Mouse (Mus musculus) liver, embryonic 14.5 days (tissue): ENCODE measurements around the gene Capza1. TPM values are rescaled to one million over a fixed set of nuclear protein-coding genes. Genes with fewer than 3 reads are reported as not detected.

Experiments used
- ATAC-seq: fragments of 200-750 bp; cut with Nextera tagmentation; 2 replicates; pipeline ENCODE4 v1.8.0; 2017; ENCODE audit warnings: moderate number of reproducible peaks, mild to moderate bottlenecking, moderate library complexity; ENCODE audit not compliant: insufficient read depth
- DNase-seq, 3 experiments: peaks; one replicate each; pipeline ENCODE4 v3.0.0-alpha.2; 2012 to 2013; ENCODE audit warnings: low read depth in 3 of 3, low spot score in 3 of 3
- H3K27ac ChIP-seq: fragments of 300-500 bp; sonication (generic); 2 replicates; pipeline ENCODE4 v1.5.1; 2014; ENCODE audit warnings: moderate library complexity, mild to moderate bottlenecking, control low read depth, inconsistent platforms
- H3K27me3 ChIP-seq: fragments of 300-500 bp; sonication (generic); 2 replicates; pipeline ENCODE4 v1.6.1; 2014; ENCODE audit warnings: mild to moderate bottlenecking, low read length, moderate library complexity; ENCODE audit not compliant: control insufficient read depth, insufficient read depth
- H3K36me3 ChIP-seq: fragments of 300-500 bp; sonication (generic); replicated peaks from 2 replicates; pipeline ENCODE4 v1.6.1; 2014; ENCODE audit warnings: low read depth; ENCODE audit not compliant: control insufficient read depth, insufficient read depth
- H3K4me1 ChIP-seq, 2 experiments: fragments of 200-500 bp in 1 of 2; fragments of 300-500 bp in 1 of 2; sonication (generic) in 1 of 2; replicated peaks; 2 replicates each; pipeline ENCODE4 v1.6.1; 2012 to 2014; ENCODE audit warnings: antibody characterized with exemption in 1 of 2, inconsistent platforms in 1 of 2, low read length in 1 of 2; ENCODE audit not compliant: control insufficient read depth in 2 of 2, insufficient read depth in 2 of 2
- H3K4me2 ChIP-seq: fragments of 300-500 bp; sonication (generic); 2 replicates; pipeline ENCODE4 v1.6.1; 2014; ENCODE audit warnings: low read depth, mild to moderate bottlenecking, control low read depth, moderate library complexity
- H3K4me3 ChIP-seq, 2 experiments: fragments of 200-500 bp in 1 of 2; fragments of 300-500 bp in 1 of 2; sonication (generic) in 1 of 2; 2 replicates each; pipeline ENCODE4 v1.5.1; 2012 to 2014; ENCODE audit warnings: low read depth in 2 of 2, low read length in 2 of 2, mild to moderate bottlenecking in 2 of 2, control low read depth in 1 of 2, inconsistent platforms in 1 of 2, moderate library complexity in 1 of 2; ENCODE audit not compliant: insufficient read depth in 1 of 2
- H3K9ac ChIP-seq: fragments of 300-500 bp; sonication (generic); replicated peaks from 2 replicates; pipeline ENCODE4 v1.6.1; 2014; ENCODE audit warnings: mild to moderate bottlenecking, control low read depth, moderate library complexity
- H3K9me3 ChIP-seq: fragments of 300-500 bp; sonication (generic); 2 replicates; pipeline ENCODE4 v1.6.1; 2016; ENCODE audit warnings: low read length, mixed read lengths; ENCODE audit not compliant: control insufficient read depth
- CTCF ChIP-seq: IDR thresholded peaks from 2 replicates; pipeline ENCODE4 v1.5.1; 2016; ENCODE audit warnings: antibody characterized with exemption, low read depth, control low read depth
- EP300 ChIP-seq: IDR thresholded peaks from 2 replicates; pipeline ENCODE4 v1.6.1; 2016; ENCODE audit warnings: antibody characterized with exemption, low read depth
- WGBS: fragments of 180-500 bp; shearing (Covaris S2); extraction: QIAGEN DNeasy Blood & Tissue Kit; methylation state at CpG from one replicate; pipeline ENCODE4 v1.1.7; 2014; ENCODE audit not compliant: insufficient replicate concordance; 5-methylcytosine and 5-hydroxymethylcytosine counted together
- polyA plus RNA-seq, 2 experiments: library from polyadenylated mRNA; depleted of rRNA in 1 of 2; stranded (reverse) in 1 of 2; unstranded in 1 of 2; fragments of >200 nt; fragmentation: Nextera tagmentation in 1 of 2; extraction: Ambion mirVana in 1 of 2; gene quantifications; 2 replicates each; pipeline versions ENCODE4 v1.2.1 to v1.2.3; 2012 to 2014

The Capza1 gene
- polyA plus RNA-seq (2012; rRNA removed) = 23.4 and 30.4 TPM in 2 replicates
- polyA plus RNA-seq (2014; fragmentation: Nextera tagmentation; extraction: Ambion mirVana) = 84.0 and 89.6 TPM in 2 replicates

GRCm38 (mm10) chr3:104863786-104864650 lies at the start of gene Capza1, which contains the start of gene St7l:
TSS of gene Capza1 (minus strand) at chr3:104864505.
TSS of gene St7l (plus strand) at chr3:104864005.
- Histone ChIP-seq H3K9me3 (no peaks in the 10 kb centered on the region), H3K27me3 (no peaks in the 10 kb centered on the region), H3K4me1 (peaks cover 14 to 26% of the 10 kb centered on the region in 2 experiments), H3K36me3 (peaks cover 3% of the 10 kb centered on the region), H3K27ac (peak within 1 kb of the TSS; percentile 88), H3K4me2 (peak within 1 kb of the TSS; percentile 87), H3K4me3 (peak within 1 kb of the TSS; percentile 87 to 89), H3K9ac (peak within 1 kb of the TSS; percentile 94)
- DNase-seq (peak; percentile 73 to 76 (median 75)), ATAC-seq (peak; percentile 91)
- TF ChIP-seq EP300 (no peak), CTCF (no peak)
- WGBS = under 1% methylated on average over 43 of the region's 43 CpGs

GRCm38 (mm10) chr3:104909195-104909594 lies 44.9 kb upstream of the Capza1 start:
- Histone ChIP-seq H3K9me3 (no peaks in the 10 kb centered on the region), H3K4me3 (no peak overlapping the region), H3K4me1 (no peaks in the 10 kb centered on the region), H3K27me3 (no peaks in the 10 kb centered on the region), H3K36me3 (no peaks in the 10 kb centered on the region), H3K27ac (no peak overlapping the region), H3K9ac (no peak overlapping the region), H3K4me2 (no peak overlapping the region)
- no peak for DNase-seq
- no peak for ATAC-seq
- TF ChIP-seq CTCF = no peak
- TF ChIP-seq EP300 = no peak
- WGBS = 73% methylated on average over 6 of the region's 6 CpGs

GRCm38 (mm10) chr3:104906007-104906406 lies 41.7 kb upstream of the Capza1 start:
- ATAC-seq = no peak
- TF ChIP-seq CTCF (no peak), EP300 (no peak)
- H3K9ac ChIP-seq = no peak overlapping the region
- H3K27ac ChIP-seq = no peak overlapping the region
- no peak overlapping the region for H3K4me2 ChIP-seq
- H3K4me3 ChIP-seq = no peak overlapping the region
- no peaks in the 10 kb centered on the region for H3K9me3 ChIP-seq
- H3K27me3 ChIP-seq = no peaks in the 10 kb centered on the region
- 79% methylated on average over 3 of the region's 3 CpGs for WGBS
- H3K4me1 ChIP-seq = no peaks in the 10 kb centered on the region
- DNase-seq = no peak
- H3K36me3 ChIP-seq = no peaks in the 10 kb centered on the region

- no peak overlapping the region for H3K4me3 ChIP-seq
- TF ChIP-seq CTCF (no peak), EP300 (no peak)
- ATAC-seq = no peak
- H3K9ac ChIP-seq = no peak overlapping the region
- no peak overlapping the region for H3K27ac ChIP-seq
- no peak for DNase-seq
- no peaks in the 10 kb centered on the region for H3K4me1 ChIP-seq
- H3K4me2 ChIP-seq = no peak overlapping the region
- H3K36me3 ChIP-seq = no peaks in the 10 kb centered on the region
- H3K27me3 ChIP-seq = no peaks in the 10 kb centered on the region
- H3K9me3 ChIP-seq = no peaks in the 10 kb centered on the region
- WGBS = 67% methylated on average over 4 of the region's 4 CpGs
These were observed 41.1 kb upstream of the Capza1 start for GRCm38 (mm10) chr3:104905389-104905788.

GRCm38 (mm10) chr3:104901154-104901553 lies 36.8 kb upstream of the Capza1 start:
- no peaks in the 10 kb centered on the region for H3K36me3 ChIP-seq
- no peak overlapping the region for H3K4me3 ChIP-seq
- H3K4me2 ChIP-seq = no peak overlapping the region
- H3K9ac ChIP-seq = no peak overlapping the region
- TF ChIP-seq EP300 (no peak), CTCF (no peak)
- DNase-seq = no peak
- H3K4me1 ChIP-seq = no peaks in the 10 kb centered on the region
- H3K27ac ChIP-seq = no peak overlapping the region
- ATAC-seq = no peak
- H3K9me3 ChIP-seq = no peaks in the 10 kb centered on the region
- 79% methylated on average over 4 of the region's 4 CpGs for WGBS
- H3K27me3 ChIP-seq = no peaks in the 10 kb centered on the region
